In genomic region chr11:67643465-67643864, GRCm38 (mm10) we compare ENCODE assay signal across 26 mouse cellular contexts. TPM values are rescaled to one million over a fixed set of nuclear protein-coding genes. Genes with fewer than 3 reads are reported as not detected.
DNase-seq lines count a peak whose midpoint lies in the region; ATAC-seq and TF ChIP-seq lines count a peak whose summit lies in the region.
"Had no signal": no experiment of that assay in that cellular context is flagged by ENCODE, and none has a peak within 500 bp of the region (broad histone marks: within the 10 kb centered on the region; RNA-seq: fewer than 3 reads in every experiment).

No protein-coding gene starts in this region.

- H3K4me3 ChIP-seq in cerebellum, adult 2 months (replicated peaks; ENCODE audit: insufficient read depth, low read depth, low read length): no peak overlapping the region
- H3K4me3 ChIP-seq: embryonic facial prominence, embryonic 12.5 days; forebrain, embryonic 15.5 days; heart, embryonic 10.5 days; heart, embryonic 15.5 days; hindbrain, embryonic 13.5 days had no signal

- H3K4me1 ChIP-seq in cerebellum, adult 2 months (ENCODE audit: control insufficient read depth, insufficient read depth, low read length): peaks cover 27% of the 10 kb centered on the region
- H3K4me1 ChIP-seq: embryonic facial prominence, embryonic 12.5 days; forebrain, embryonic 15.5 days had no signal

- TF ChIP-seq CTCF in cerebellum, adult 2 months (IDR thresholded peaks at IDR 0.05; ENCODE audit: borderline replicate concordance, insufficient read depth, low read depth, low read length): no peak

- 18% methylated on average over 3 of the region's 3 CpGs for WGBS in cerebellum, adult 2 months

- peak overlapping the region; percentile 51; the same call in 1 of the 2 replicates for H3K27ac ChIP-seq in cerebellum, adult 2 months (ENCODE audit: insufficient read depth, low read length)
- H3K27ac ChIP-seq: embryonic facial prominence, embryonic 12.5 days; forebrain, embryonic 15.5 days; heart, embryonic 10.5 days; heart, embryonic 15.5 days; hindbrain, embryonic 13.5 days; hindbrain, postnatal 0 days had no signal

- no peak for TF ChIP-seq POLR2A in cerebellum, adult 2 months (IDR thresholded peaks at IDR 0.05; ENCODE audit: borderline replicate concordance, insufficient read depth, low read length)

- H3K27me3 ChIP-seq in cerebellum, adult 2 months (ENCODE audit: control insufficient read depth, insufficient read depth, low read length): no peaks in the 10 kb centered on the region
- H3K27me3 ChIP-seq: embryonic facial prominence, embryonic 12.5 days; forebrain, embryonic 15.5 days; heart, embryonic 15.5 days; hindbrain, embryonic 13.5 days; Patski had no signal

- peak; percentile 67; the same call in 1 of the 2 replicates for ATAC-seq in cerebellum, adult (ENCODE audit: insufficient number of reproducible peaks, low FRiP score, low TSS enrichment)
- ATAC-seq: activated CD4-positive, CD25-positive, alpha-beta regulatory T cell, adult 4 months; forebrain, embryonic 15.5 days; hindbrain, postnatal 0 days; Patski had no signal

- no peak for DNase-seq in cerebellum, postnatal 4 days (ENCODE audit: low spot score in 2 of 2)
- peak; percentile 83 for DNase-seq in Muller cell, postnatal 12 days (ENCODE audit: inconsistent ontology term)
- peak; percentile 34 to 71 for DNase-seq in cerebellum, adult 2 months
- peak; percentile 70 to 80 for DNase-seq in cerebellum, postnatal 14 days
- DNase-seq in adrenal gland, postnatal 4 days (ENCODE audit: low spot score in 2 of 2): no peak
- DNase-seq in frontal cortex, adult 2 months (ENCODE audit: extremely low spot score in 1 of 2, low spot score in 1 of 2): no peak
- DNase-seq: adrenal gland, adult 8-10 months; adrenal gland, postnatal 36 days; B cell, adult 2 months; gastrocnemius, postnatal 10 days; heart, adult 18-20 months; heart, postnatal 14 days; kidney, adult 11 months had no signal

RNA-seq across cellular contexts. Expression of gene Rcvrn, which starts 51.7 kb away (rescaled TPM):
- 0.41 and 0.86 TPM in 2 replicates for polyA plus RNA-seq in cerebellum, adult 2 months (2012; rRNA removed)
- not detected for total RNA-seq in adrenal gland, postnatal 4 days (2021)
- polyA plus RNA-seq in frontal cortex, adult 2 months (2012; rRNA removed): 1.5 and 1.9 TPM in 2 replicates
- total RNA-seq: gastrocnemius, postnatal 10 days; heart, adult 18-20 months; heart, postnatal 14 days; hematopoietic stem cell, adult 5-6 weeks; hindbrain, postnatal 0 days; MEL had no signal
- polyA plus RNA-seq: activated CD4-positive, CD25-positive, alpha-beta regulatory T cell, adult 4 months; embryonic facial prominence, embryonic 12.5 days; forebrain, embryonic 11.5 days; forebrain, embryonic 15.5 days; heart, embryonic 10.5 days; heart, embryonic 15.5 days; hindbrain, embryonic 13.5 days; hindbrain, postnatal 0 days; intestine, embryonic 14.5 days; Patski had no signal

Comparison
In these comparisons a context has a peak if more than half of its experiments do, and no peak if none do; other contexts are left out.
1. DNase-seq: peak in Muller cell, postnatal 12 days (single experiment), cerebellum, adult 2 months (2 of 2) and cerebellum, postnatal 14 days (2 of 2); none in cerebellum, postnatal 4 days (0 of 2), adrenal gland, postnatal 4 days (0 of 2) and frontal cortex, adult 2 months (0 of 2).